Mouse (Mus musculus) hindlimb bud, embryonic 11.5 days (tissue): Measurements from ENCODE around the gene Wnt11.

Source experiments
- DNase-seq: peaks from one replicate; pipeline ENCODE4 v3.0.0-alpha.2; 2012; ENCODE audit warnings: low read depth, low spot score; ENCODE audit errors: extremely low spot score

Wnt11 gene

GRCm38 (mm10) chr7:98828052-98828451, 6.9 kb upstream of the Wnt11 start:
- no peak for DNase-seq

- no peak for DNase-seq
These were observed 6.0 kb upstream of the Wnt11 start for GRCm38 (mm10) chr7:98828876-98829275.

GRCm38 (mm10) chr7:98831290-98831689, 3.6 kb upstream of the Wnt11 start:
- no peak for DNase-seq

GRCm38 (mm10) chr7:98835519-98836441, 868 bp downstream of the Wnt11 start:
- no peak for DNase-seq

- DNase-seq: no peak
These were observed 1.7 kb downstream of the Wnt11 start for GRCm38 (mm10) chr7:98836646-98837045.

- no peak for DNase-seq
These were observed 3.0 kb downstream of the Wnt11 start for GRCm38 (mm10) chr7:98837901-98838300.

- no peak for DNase-seq
These were observed 3.8 kb downstream of the Wnt11 start for GRCm38 (mm10) chr7:98838729-98839141.

- DNase-seq: no peak
These were observed 4.4 kb downstream of the Wnt11 start for GRCm38 (mm10) chr7:98839312-98839711.

- no peak for DNase-seq
These were observed 5.9 kb downstream of the Wnt11 start for GRCm38 (mm10) chr7:98840771-98841170.

GRCm38 (mm10) chr7:98841802-98842201, 6.9 kb downstream of the Wnt11 start:
- DNase-seq: no peak

GRCm38 (mm10) chr7:98842997-98843396, 8.1 kb downstream of the Wnt11 start:
- no peak for DNase-seq

GRCm38 (mm10) chr7:98843649-98844048, 8.7 kb downstream of the Wnt11 start:
- DNase-seq: no peak

- DNase-seq: no peak
These were observed 14.2 kb downstream of the Wnt11 start for GRCm38 (mm10) chr7:98848899-98849640.

GRCm38 (mm10) chr7:98850388-98850787, 15.5 kb downstream of the Wnt11 start:
- DNase-seq: no peak

GRCm38 (mm10) chr7:98851220-98851619, 16.3 kb downstream of the Wnt11 start:
- no peak for DNase-seq

GRCm38 (mm10) chr7:98852950-98853650, 18.2 kb downstream of the Wnt11 start:
- no peak for DNase-seq

GRCm38 (mm10) chr7:98853806-98854205, 18.9 kb downstream of the Wnt11 start:
- DNase-seq: no peak

- no peak for DNase-seq
These were observed 20.5 kb downstream of the Wnt11 start for GRCm38 (mm10) chr7:98855388-98855787.

GRCm38 (mm10) chr7:98856128-98856527, 21.2 kb downstream of the Wnt11 start:
- no peak for DNase-seq

GRCm38 (mm10) chr7:98857094-98857493, 22.2 kb downstream of the Wnt11 start:
- DNase-seq: no peak

- no peak for DNase-seq
These were observed 26.1 kb downstream of the Wnt11 start for GRCm38 (mm10) chr7:98861002-98861401.
